Mouse (Mus musculus) midbrain, embryonic 11.5 days (tissue): ENCODE results near the gene Syk. TPM values are rescaled to one million over a fixed set of nuclear protein-coding genes. Genes with fewer than 3 reads are reported as not detected.

Experiments used
- ATAC-seq: fragments of 200-750 bp; cut with Nextera tagmentation; 2 replicates; pipeline ENCODE4 v1.8.0; 2017; ENCODE audit warnings: moderate TSS enrichment, moderate library complexity; ENCODE audit not compliant: low FRiP score
- DNase-seq: peaks from one replicate; pipeline ENCODE4 v3.0.0; 2015; ENCODE audit warnings: low spot score; ENCODE audit errors: missing footprints
- H3K27ac ChIP-seq: fragments of 300-500 bp; sonication (generic); 2 replicates; pipeline ENCODE4 v1.5.1; 2014; ENCODE audit warnings: low read depth, low read length
- H3K27me3 ChIP-seq: fragments of 300-500 bp; sonication (generic); 2 replicates; pipeline ENCODE4 v1.6.1; 2014; ENCODE audit warnings: mild to moderate bottlenecking, low read length, moderate library complexity, mixed read lengths; ENCODE audit not compliant: control insufficient read depth, insufficient read depth
- H3K36me3 ChIP-seq: fragments of 300-500 bp; sonication (generic); 2 replicates; pipeline ENCODE4 v1.6.1; 2014; ENCODE audit warnings: mild to moderate bottlenecking, low read length, moderate library complexity, mixed read lengths; ENCODE audit not compliant: control insufficient read depth, insufficient read depth
- H3K4me1 ChIP-seq: fragments of 300-500 bp; sonication (generic); 2 replicates; pipeline ENCODE4 v1.6.1; 2014; ENCODE audit warnings: low read length; ENCODE audit not compliant: control insufficient read depth, insufficient read depth
- H3K4me2 ChIP-seq: fragments of 300-500 bp; sonication (generic); 2 replicates; pipeline ENCODE4 v1.6.1; 2014; ENCODE audit warnings: mild to moderate bottlenecking, moderate library complexity
- H3K4me3 ChIP-seq: fragments of 300-500 bp; sonication (generic); 2 replicates; pipeline ENCODE4 v1.5.1; 2014; ENCODE audit warnings: low read depth, low read length
- H3K9ac ChIP-seq: fragments of 300-500 bp; sonication (generic); 2 replicates; pipeline ENCODE4 v1.6.1; 2014; ENCODE audit warnings: low read length
- H3K9me3 ChIP-seq: fragments of 300-500 bp; sonication (generic); 2 replicates; pipeline ENCODE4 v1.6.1; 2016; ENCODE audit warnings: low read length; ENCODE audit not compliant: control insufficient read depth
- WGBS: fragments of 180-500 bp; shearing (Covaris S2); extraction: QIAGEN DNeasy Blood & Tissue Kit; methylation state at CpG from one replicate; pipeline ENCODE4 v1.1.7; 2014; 5-methylcytosine and 5-hydroxymethylcytosine counted together
- polyA plus RNA-seq: library from polyadenylated mRNA; unstranded; fragments of >200 nt; fragmentation: Nextera tagmentation; extraction: Ambion mirVana; gene quantifications from 2 replicates; pipeline ENCODE4 v1.2.1, GENCODE M21; 2014

Syk gene
- polyA plus RNA-seq, 1 experiment from 2014 or later = 2.1 TPM

GRCm38 (mm10) chr13:52565103-52565739, 17.8 kb upstream of the Syk start:
- Histone ChIP-seq H3K9ac (no peak overlapping the region), H3K4me3 (no peak overlapping the region), H3K27ac (no peak overlapping the region), H3K4me2 (no peak overlapping the region), H3K9me3 (no peaks in the 10 kb centered on the region), H3K27me3 (no peaks in the 10 kb centered on the region), H3K4me1 (peaks cover 2% of the 10 kb centered on the region), H3K36me3 (no peaks in the 10 kb centered on the region)
- WGBS = 88% methylated on average over 18 of the region's 18 CpGs
- no peak for ATAC-seq
- no peak for DNase-seq

DNA sequence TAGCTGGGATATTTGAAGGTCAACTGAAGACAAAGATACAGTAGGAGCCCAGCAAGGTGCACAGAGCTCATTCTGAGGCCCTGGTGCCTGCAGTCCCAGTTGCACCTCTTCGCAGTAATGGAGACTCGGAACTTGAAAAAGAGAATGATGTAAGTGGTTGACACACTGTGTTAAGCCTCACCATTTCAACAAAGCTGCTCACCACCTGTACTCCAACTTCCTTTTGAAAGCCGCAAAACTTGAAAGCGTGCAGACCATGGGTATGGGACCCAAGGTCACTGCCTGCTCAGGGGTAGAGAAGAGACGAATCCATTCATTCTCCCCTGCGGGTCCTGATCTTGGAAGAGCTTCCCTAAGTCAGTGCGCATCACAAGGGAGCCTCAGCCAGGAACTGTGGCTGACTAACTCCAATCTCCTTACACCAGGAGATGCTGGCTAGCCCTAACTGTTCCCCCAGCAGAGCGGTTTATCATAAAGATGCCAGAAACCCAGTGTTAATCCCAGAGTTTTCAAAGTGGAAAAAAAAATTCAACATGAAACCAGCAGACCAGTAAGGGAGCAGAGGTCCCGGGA, 16.7 kb upstream of the Syk start:
- ATAC-seq (no peak), DNase-seq (no peak)
- Histone ChIP-seq H3K9me3 (no peaks in the 10 kb centered on the region), H3K4me2 (no peak overlapping the region), H3K27me3 (no peaks in the 10 kb centered on the region), H3K36me3 (no peaks in the 10 kb centered on the region), H3K27ac (no peak overlapping the region), H3K9ac (no peak overlapping the region), H3K4me3 (no peak overlapping the region), H3K4me1 (peaks cover 2% of the 10 kb centered on the region)
- 88% methylated on average over 9 of the region's 9 CpGs for WGBS

- Histone ChIP-seq H3K9me3 (no peaks in the 10 kb centered on the region), H3K36me3 (no peaks in the 10 kb centered on the region), H3K27ac (no peak overlapping the region), H3K4me3 (no peak overlapping the region), H3K4me1 (peaks cover 2% of the 10 kb centered on the region; the same call in 1 of the 2 replicates), H3K4me2 (no peak overlapping the region), H3K27me3 (no peaks in the 10 kb centered on the region), H3K9ac (no peak overlapping the region)
- DNase-seq (no peak), ATAC-seq (no peak)
- 81% methylated on average over 7 of the region's 7 CpGs for WGBS
These were observed 16.2 kb upstream of the Syk start for GRCm38 (mm10) chr13:52566777-52567176.

DNA sequence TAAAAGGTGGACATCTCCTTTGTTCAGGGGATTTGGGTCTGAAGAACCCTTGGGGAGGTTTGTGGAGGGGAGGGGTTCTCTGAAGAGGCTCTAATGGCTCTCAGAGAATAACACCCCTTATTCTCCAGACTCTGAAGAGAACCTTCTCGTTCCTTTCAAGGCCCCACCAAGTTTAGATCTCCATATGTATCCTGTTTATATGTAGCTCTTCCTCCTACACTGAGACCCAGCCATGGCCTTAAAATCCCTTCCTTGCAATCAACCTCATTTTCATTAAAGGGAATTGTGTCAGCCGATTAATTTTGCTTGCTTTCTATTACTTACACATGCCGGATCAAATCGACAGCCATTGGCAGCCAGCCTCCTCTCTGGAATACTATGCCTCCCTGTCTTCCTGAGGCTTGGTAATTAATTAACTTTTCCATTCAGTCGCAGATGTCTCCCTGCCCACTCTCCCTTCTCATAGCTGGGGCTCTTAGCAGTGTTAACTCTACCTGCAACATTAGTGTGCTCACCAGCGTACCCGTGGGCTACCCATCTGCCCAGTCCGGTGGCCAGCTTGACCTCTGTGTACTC, 13.7 kb upstream of the Syk start:
- DNase-seq (no peak), ATAC-seq (no peak)
- WGBS = 88% methylated on average over 8 of the region's 8 CpGs
- no peak overlapping the region for H3K4me3 ChIP-seq
- no peak overlapping the region for H3K27ac ChIP-seq
- H3K27me3 ChIP-seq = no peaks in the 10 kb centered on the region
- no peak overlapping the region for H3K4me2 ChIP-seq
- no peaks in the 10 kb centered on the region for H3K4me1 ChIP-seq
- no peaks in the 10 kb centered on the region for H3K9me3 ChIP-seq
- no peaks in the 10 kb centered on the region for H3K36me3 ChIP-seq
- no peak overlapping the region for H3K9ac ChIP-seq

- DNase-seq = no peak
- no peak overlapping the region for H3K4me2 ChIP-seq
- no peaks in the 10 kb centered on the region for H3K9me3 ChIP-seq
- no peaks in the 10 kb centered on the region for H3K27me3 ChIP-seq
- no peak overlapping the region for H3K9ac ChIP-seq
- ATAC-seq = no peak
- no peak overlapping the region for H3K27ac ChIP-seq
- H3K36me3 ChIP-seq = no peaks in the 10 kb centered on the region
- WGBS = 89% methylated on average over 9 of the region's 9 CpGs
- H3K4me3 ChIP-seq = no peak overlapping the region
- no peaks in the 10 kb centered on the region for H3K4me1 ChIP-seq
These were observed 12.7 kb upstream of the Syk start for GRCm38 (mm10) chr13:52570276-52570675.

DNA sequence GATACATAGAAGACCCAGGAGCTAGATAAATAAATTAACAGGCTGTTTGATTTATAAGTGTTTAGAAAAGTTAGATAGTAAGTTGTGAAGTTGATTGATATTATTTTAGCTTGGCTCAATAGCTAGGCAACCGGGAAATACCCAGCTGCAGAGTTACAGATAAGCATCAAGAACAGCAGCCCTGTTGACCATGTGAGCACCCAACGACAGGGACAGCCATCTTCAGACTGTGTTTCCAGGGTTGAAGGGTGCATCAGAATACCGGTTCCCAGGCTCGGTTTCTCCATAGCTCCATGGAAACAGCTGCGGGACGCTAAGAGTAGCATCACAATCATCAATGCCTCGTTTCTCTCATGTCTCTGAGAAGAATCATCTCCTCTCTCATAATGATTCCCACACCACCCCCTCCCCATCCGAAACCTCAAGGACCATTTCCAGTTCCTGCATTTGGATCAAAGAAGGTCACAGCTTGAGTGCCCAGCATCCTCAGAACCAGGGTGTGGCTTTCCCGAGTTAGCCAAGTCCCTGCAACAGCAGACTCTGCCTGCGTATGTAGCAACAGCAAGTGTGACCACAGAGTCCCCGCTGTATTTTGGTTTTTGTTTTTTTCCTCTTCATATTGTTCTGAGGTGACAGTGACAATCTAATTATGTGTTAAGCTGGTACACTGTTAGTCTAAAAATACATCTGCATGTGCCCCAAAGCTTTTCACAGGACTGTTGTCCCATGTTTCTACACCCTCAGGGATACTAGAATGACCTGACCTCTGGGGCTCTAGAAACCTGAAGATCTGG, 11.2 kb upstream of the Syk start:
- H3K36me3 ChIP-seq = no peaks in the 10 kb centered on the region
- H3K4me1 ChIP-seq = no peaks in the 10 kb centered on the region
- DNase-seq (no peak), ATAC-seq (no peak)
- H3K9ac ChIP-seq = no peak overlapping the region
- H3K9me3 ChIP-seq = no peaks in the 10 kb centered on the region
- no peaks in the 10 kb centered on the region for H3K27me3 ChIP-seq
- H3K4me2 ChIP-seq = no peak overlapping the region
- H3K4me3 ChIP-seq = no peak overlapping the region
- H3K27ac ChIP-seq = no peak overlapping the region
- WGBS = 79% methylated on average over 11 of the region's 11 CpGs

DNA sequence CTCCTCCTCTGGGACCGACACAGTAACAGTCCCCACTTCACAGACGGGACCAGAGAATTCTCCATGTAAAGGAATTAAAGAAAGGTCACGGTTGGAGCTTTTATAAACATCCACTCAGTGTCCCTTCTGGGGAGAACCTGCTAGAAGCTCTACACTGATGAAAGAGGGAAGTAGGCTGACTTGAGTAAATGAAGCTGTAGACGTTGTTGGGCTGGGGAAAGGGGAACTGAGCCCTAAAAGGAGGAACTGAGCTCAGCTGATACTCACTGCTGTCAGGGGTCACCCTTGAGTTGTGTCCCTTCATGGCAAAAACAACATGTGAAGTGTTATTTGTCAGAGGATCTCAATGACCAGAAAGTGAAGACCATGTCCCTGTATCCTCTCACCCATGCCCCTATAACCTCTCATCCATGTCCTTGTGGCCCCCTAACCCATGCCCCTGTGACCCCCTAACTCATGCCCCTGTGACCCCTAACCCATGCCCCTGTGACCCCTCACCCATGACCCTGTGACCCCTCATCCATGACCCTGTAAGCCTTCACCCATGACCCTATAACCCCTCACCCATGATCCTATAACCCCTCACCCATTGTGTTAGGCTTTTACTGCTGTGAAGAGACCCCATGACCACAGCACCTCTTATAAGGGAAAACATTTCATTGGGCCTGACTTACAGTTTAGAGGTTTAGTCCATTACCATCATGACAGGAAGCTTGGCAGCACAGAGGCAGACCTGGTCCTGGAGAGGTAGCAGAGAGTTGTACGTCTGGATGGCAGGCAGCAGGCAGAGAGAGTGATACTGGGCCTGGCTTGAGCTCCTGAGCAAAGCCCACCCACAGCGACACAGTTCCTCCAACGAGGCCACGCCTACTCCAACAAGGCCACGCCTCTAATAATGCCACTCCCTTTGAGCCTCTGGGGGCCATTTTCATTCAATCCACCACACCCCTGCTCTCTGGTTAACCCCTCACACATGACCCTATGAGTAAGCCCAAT, 10.2 kb upstream of the Syk start:
- H3K9me3 ChIP-seq = no peaks in the 10 kb centered on the region
- ATAC-seq (no peak), DNase-seq (no peak)
- WGBS = 81% methylated on average over 9 of the region's 9 CpGs
- no peak overlapping the region for H3K27ac ChIP-seq
- no peak overlapping the region for H3K4me2 ChIP-seq
- H3K36me3 ChIP-seq = no peaks in the 10 kb centered on the region
- no peaks in the 10 kb centered on the region for H3K27me3 ChIP-seq
- no peak overlapping the region for H3K9ac ChIP-seq
- no peak overlapping the region for H3K4me3 ChIP-seq
- H3K4me1 ChIP-seq = peaks cover 1% of the 10 kb centered on the region; the same call in 1 of the 2 replicates

DNA sequence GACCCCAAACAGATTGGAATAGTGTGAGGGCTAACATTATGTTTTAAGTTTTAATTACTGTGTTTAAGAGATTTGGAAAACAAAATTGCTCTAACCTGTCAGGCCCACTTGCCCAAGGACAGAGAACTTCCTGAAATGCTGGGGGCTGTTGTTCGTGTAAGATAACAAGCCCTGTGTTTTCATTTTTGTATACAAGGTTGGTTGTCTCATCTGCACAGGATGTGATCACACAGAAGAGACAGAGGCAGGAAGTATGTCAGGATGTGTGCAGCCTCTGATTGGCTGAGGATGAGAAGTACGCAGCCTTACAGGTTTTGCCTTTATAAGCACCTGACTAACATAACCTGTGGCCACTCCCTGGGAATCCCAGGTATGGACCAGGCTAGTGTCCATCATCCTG, 8.7 kb upstream of the Syk start:
- 87% methylated on average over 2 of the region's 2 CpGs for WGBS
- no peak for ATAC-seq
- no peaks in the 10 kb centered on the region for H3K9me3 ChIP-seq

More for the DNA sequence above, 8.7 kb upstream of the Syk start:
- Histone ChIP-seq H3K36me3 (no peaks in the 10 kb centered on the region), H3K4me3 (no peak overlapping the region), H3K9ac (no peak overlapping the region), H3K27me3 (no peaks in the 10 kb centered on the region), H3K4me1 (peaks cover 3% of the 10 kb centered on the region; the same call in 1 of the 2 replicates), H3K27ac (no peak overlapping the region), H3K4me2 (no peak overlapping the region)
- DNase-seq = no peak
